Mouse (Mus musculus): ENCODE data around the gene Fam189a2. TPM values are rescaled to one million over a fixed set of nuclear protein-coding genes. Genes with fewer than 3 reads are reported as not detected.

Fam189a2 gene
- polyA plus RNA-seq, 1 experiment, result not detected

DNA sequence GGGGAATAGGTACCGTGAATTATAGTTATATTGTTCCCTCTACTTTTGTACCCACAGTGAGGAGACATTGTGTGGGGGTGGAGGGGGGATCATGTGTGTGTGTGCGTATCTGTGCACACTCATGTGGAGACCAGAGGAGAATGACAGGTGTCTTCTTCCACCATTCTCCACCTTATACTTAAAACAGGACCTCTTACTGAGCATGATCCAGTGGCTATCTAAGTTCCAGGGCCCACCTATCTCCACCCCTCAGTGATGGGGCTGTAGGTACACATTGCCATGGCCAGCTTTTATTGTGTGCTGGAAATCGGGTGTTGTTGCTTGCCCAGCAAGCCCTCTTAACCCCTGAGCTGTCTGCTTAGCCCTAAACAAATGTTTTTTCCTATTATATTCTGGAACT, 10.1 kb downstream of the Fam189a2 start:
- Histone ChIP-seq H3K27me3 (ENCODE audit: control insufficient read depth) (no peaks in the 10 kb centered on the region), H3K4me3 (replicated peaks) (no peak overlapping the region), H3K9me3 (ENCODE audit: control insufficient read depth, low read length) (no peaks in the 10 kb centered on the region), H3K4me1 (ENCODE audit: control insufficient read depth) (no peaks in the 10 kb centered on the region), H3K36me3 (ENCODE audit: control insufficient read depth) (no peaks in the 10 kb centered on the region)
- TF ChIP-seq TAL1 (IDR thresholded peaks at IDR 0.05; ENCODE audit: low read length) (no peak), GATA1 (IDR thresholded peaks at IDR 0.05; ENCODE audit: low read length) (no peak)

DNA sequence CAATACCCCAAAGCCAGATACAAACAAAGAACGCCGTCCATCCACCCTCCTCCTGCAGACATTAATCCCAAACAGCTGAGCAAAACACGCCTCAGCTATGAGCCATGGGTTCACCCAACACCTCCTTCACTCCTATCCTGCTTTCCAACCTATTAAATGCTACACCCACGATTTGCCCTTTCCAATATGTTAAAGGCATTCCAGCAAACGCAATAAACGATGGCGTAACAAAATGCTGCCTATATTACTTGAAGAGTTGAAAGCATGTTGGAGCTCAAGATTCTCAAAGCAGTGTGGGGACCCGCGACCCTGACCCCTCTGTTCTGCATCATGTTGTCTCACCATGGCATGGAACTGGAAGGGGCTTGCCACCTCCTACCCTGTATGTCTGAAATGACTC, 11.2 kb downstream of the Fam189a2 start:
- H3K4me3 ChIP-seq (replicated peaks), result no peak overlapping the region
- no peaks in the 10 kb centered on the region for H3K9me3 ChIP-seq (ENCODE audit: control insufficient read depth, low read length)
- H3K27me3 ChIP-seq (ENCODE audit: control insufficient read depth), result no peaks in the 10 kb centered on the region
- TF ChIP-seq TAL1 (IDR thresholded peaks at IDR 0.05; ENCODE audit: low read length) (no peak), GATA1 (IDR thresholded peaks at IDR 0.05; ENCODE audit: low read length) (no peak)
- no peaks in the 10 kb centered on the region for H3K4me1 ChIP-seq (ENCODE audit: control insufficient read depth)
- no peaks in the 10 kb centered on the region for H3K36me3 ChIP-seq (ENCODE audit: control insufficient read depth)

- Histone ChIP-seq H3K4me3 (replicated peaks) (no peak overlapping the region), H3K9me3 (ENCODE audit: control insufficient read depth, low read length) (no peaks in the 10 kb centered on the region), H3K36me3 (ENCODE audit: control insufficient read depth) (no peaks in the 10 kb centered on the region), H3K4me1 (ENCODE audit: control insufficient read depth) (no peaks in the 10 kb centered on the region), H3K27me3 (ENCODE audit: control insufficient read depth) (no peaks in the 10 kb centered on the region)
- no peak for TF ChIP-seq GATA1 (IDR thresholded peaks at IDR 0.05; ENCODE audit: low read length)
- TF ChIP-seq TAL1 (IDR thresholded peaks at IDR 0.05; ENCODE audit: low read length), result no peak
These were observed 12.4 kb downstream of the Fam189a2 start for GRCm38 (mm10) chr19:24018396-24018795.

GRCm38 (mm10) chr19:24017892-24018291, 12.9 kb downstream of the Fam189a2 start:
- no peaks in the 10 kb centered on the region for H3K9me3 ChIP-seq (ENCODE audit: control insufficient read depth, low read length)
- H3K27me3 ChIP-seq (ENCODE audit: control insufficient read depth), result no peaks in the 10 kb centered on the region
- no peak overlapping the region for H3K4me3 ChIP-seq (replicated peaks)
- H3K4me1 ChIP-seq (ENCODE audit: control insufficient read depth), result no peaks in the 10 kb centered on the region
- H3K36me3 ChIP-seq (ENCODE audit: control insufficient read depth), result no peaks in the 10 kb centered on the region
- no peak for TF ChIP-seq TAL1 (IDR thresholded peaks at IDR 0.05; ENCODE audit: low read length)
- TF ChIP-seq GATA1 (IDR thresholded peaks at IDR 0.05; ENCODE audit: low read length), result no peak

DNA sequence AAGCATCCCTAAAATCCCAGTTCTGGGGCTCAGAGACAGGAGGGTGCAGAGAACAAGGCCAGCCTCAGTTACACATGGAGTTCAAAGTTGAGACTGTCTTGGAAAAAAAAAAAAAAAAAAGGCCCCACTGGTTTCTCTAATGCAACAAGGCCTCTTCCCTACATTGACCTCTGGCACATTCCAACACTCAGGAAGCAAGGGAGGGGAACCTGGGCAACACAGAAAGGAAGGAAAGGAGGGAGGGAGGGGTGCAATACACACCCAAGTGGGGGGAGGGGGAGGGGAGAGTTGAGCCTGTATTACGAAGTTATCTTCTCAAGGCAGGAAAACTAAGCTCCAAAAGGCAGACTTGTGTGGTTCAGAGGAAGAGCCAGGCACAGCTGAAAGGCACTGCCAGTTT, 13.4 kb downstream of the Fam189a2 start:
- H3K4me1 ChIP-seq (ENCODE audit: control insufficient read depth), result no peaks in the 10 kb centered on the region
- TF ChIP-seq GATA1 (IDR thresholded peaks at IDR 0.05; ENCODE audit: low read length) (no peak), TAL1 (IDR thresholded peaks at IDR 0.05; ENCODE audit: low read length) (no peak)

GRCm38 (mm10) chr19:24016706-24017386, 14.0 kb downstream of the Fam189a2 start:
- Histone ChIP-seq H3K36me3 (ENCODE audit: control insufficient read depth) (no peaks in the 10 kb centered on the region), H3K4me3 (replicated peaks) (no peak overlapping the region), H3K27me3 (ENCODE audit: control insufficient read depth) (no peaks in the 10 kb centered on the region), H3K4me1 (ENCODE audit: control insufficient read depth) (no peaks in the 10 kb centered on the region), H3K9me3 (ENCODE audit: control insufficient read depth, low read length) (no peaks in the 10 kb centered on the region)
- TF ChIP-seq TAL1 (IDR thresholded peaks at IDR 0.05; ENCODE audit: low read length), result no peak

More for the DNA sequence above, 13.4 kb downstream of the Fam189a2 start:
- H3K36me3 ChIP-seq (ENCODE audit: control insufficient read depth), result no peaks in the 10 kb centered on the region
- no peaks in the 10 kb centered on the region for H3K27me3 ChIP-seq (ENCODE audit: control insufficient read depth)
- H3K4me3 ChIP-seq (replicated peaks), result no peak overlapping the region
- no peaks in the 10 kb centered on the region for H3K9me3 ChIP-seq (ENCODE audit: control insufficient read depth, low read length)

- no peaks in the 10 kb centered on the region for H3K4me1 ChIP-seq (ENCODE audit: control insufficient read depth)
- TF ChIP-seq TAL1 (IDR thresholded peaks at IDR 0.05; ENCODE audit: low read length), result no peak
- TF ChIP-seq GATA1 (IDR thresholded peaks at IDR 0.05; ENCODE audit: low read length), result no peak
- no peaks in the 10 kb centered on the region for H3K9me3 ChIP-seq (ENCODE audit: control insufficient read depth, low read length)
- no peaks in the 10 kb centered on the region for H3K36me3 ChIP-seq (ENCODE audit: control insufficient read depth)
- H3K4me3 ChIP-seq (replicated peaks), result no peak overlapping the region
- no peaks in the 10 kb centered on the region for H3K27me3 ChIP-seq (ENCODE audit: control insufficient read depth)
These were observed 17.6 kb downstream of the Fam189a2 start for GRCm38 (mm10) chr19:24013241-24013640.

DNA sequence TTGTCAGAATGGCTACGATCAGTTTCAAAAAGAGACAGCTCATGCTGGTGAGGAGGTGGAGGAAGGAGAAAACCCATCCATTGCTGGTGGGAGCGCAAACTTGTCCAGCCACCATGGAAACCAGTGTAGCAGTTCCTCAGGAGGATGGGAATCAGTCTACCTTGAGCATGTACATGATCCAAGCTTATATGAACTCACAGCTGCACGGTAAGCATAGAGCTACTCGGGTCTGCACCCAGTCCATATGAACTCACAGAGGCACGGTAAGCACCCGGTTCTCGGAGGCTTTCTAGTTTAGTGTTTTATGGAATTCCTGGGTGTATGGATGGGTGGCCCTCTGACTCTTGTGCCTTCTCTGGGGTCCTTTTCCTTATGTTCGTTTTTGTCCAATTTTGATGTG, 18.3 kb downstream of the Fam189a2 start:
- Histone ChIP-seq H3K36me3 (ENCODE audit: control insufficient read depth) (no peaks in the 10 kb centered on the region), H3K9me3 (ENCODE audit: control insufficient read depth, low read length) (no peaks in the 10 kb centered on the region), H3K4me1 (ENCODE audit: control insufficient read depth) (no peaks in the 10 kb centered on the region), H3K27me3 (ENCODE audit: control insufficient read depth) (no peaks in the 10 kb centered on the region), H3K4me3 (replicated peaks) (no peak overlapping the region)
- TF ChIP-seq GATA1 (IDR thresholded peaks at IDR 0.05; ENCODE audit: low read length) (no peak), TAL1 (IDR thresholded peaks at IDR 0.05; ENCODE audit: low read length) (no peak)

GRCm38 (mm10) chr19:24007638-24008360, 23.0 kb downstream of the Fam189a2 start:
- H3K27me3 ChIP-seq (ENCODE audit: control insufficient read depth), result no peaks in the 10 kb centered on the region
- no peaks in the 10 kb centered on the region for H3K4me1 ChIP-seq (ENCODE audit: control insufficient read depth)
- no peaks in the 10 kb centered on the region for H3K9me3 ChIP-seq (ENCODE audit: control insufficient read depth, low read length)
- no peaks in the 10 kb centered on the region for H3K36me3 ChIP-seq (ENCODE audit: control insufficient read depth)
- H3K4me3 ChIP-seq (replicated peaks), result no peak overlapping the region
- TF ChIP-seq GATA1 (IDR thresholded peaks at IDR 0.05; ENCODE audit: low read length) (no peak), TAL1 (IDR thresholded peaks at IDR 0.05; ENCODE audit: low read length) (no peak)
